Mouse (Mus musculus) C2C12 (cell line): ENCODE data around the gene Gm28048.

Source experiments
- CEBPB ChIP-seq: IDR thresholded peaks from one replicate; pipeline ENCODE4 v1.6.1; 2011; ENCODE audit warnings: low read depth, mild to moderate bottlenecking, control low read depth, moderate library complexity
- CTCF ChIP-seq: IDR thresholded peaks from one replicate; pipeline ENCODE4 v1.5.1; 2011; ENCODE audit not compliant: control insufficient read depth, insufficient read depth, insufficient read length
- FOSL1 ChIP-seq: IDR thresholded peaks from one replicate; pipeline ENCODE4 v1.8.0; 2011; ENCODE audit warnings: mild to moderate bottlenecking, low read length; ENCODE audit not compliant: poor library complexity, insufficient read depth, severe bottlenecking
- MAX ChIP-seq: IDR thresholded peaks from one replicate; pipeline ENCODE4 v1.6.1; 2011; ENCODE audit warnings: mild to moderate bottlenecking, control low read depth
- MYOD1 ChIP-seq: IDR thresholded peaks from one replicate; pipeline ENCODE4 v1.6.1; 2011; ENCODE audit warnings: low read depth; ENCODE audit not compliant: control insufficient read depth, insufficient read length
- MYOG ChIP-seq: IDR thresholded peaks from one replicate; pipeline ENCODE4 v1.6.1; 2011; ENCODE audit not compliant: control insufficient read depth, insufficient read length; ENCODE audit errors: extremely low read depth
- USF1 ChIP-seq: IDR thresholded peaks from one replicate; pipeline ENCODE4 v1.6.1; 2011; ENCODE audit warnings: low read depth, mild to moderate bottlenecking, control low read depth, moderate library complexity

- TF ChIP-seq USF1 (no peak), CTCF (no peak), CEBPB (no peak), MAX (no peak), MYOG (no peak), MYOD1 (no peak), FOSL1 (no peak)
Observed at GRCm38 (mm10) chr11:22987357-22987756, 5.5 kb upstream of the Gm28048 start.
